Mouse (Mus musculus) neural tube, embryonic 15.5 days (tissue): Measurements from ENCODE around the gene Kl. TPM values are rescaled to one million over a fixed set of nuclear protein-coding genes. Genes with fewer than 3 reads are reported as not detected.

Experiments
- ATAC-seq: fragments of 200-750 bp; cut with Nextera tagmentation; 2 replicates; pipeline ENCODE4 v1.8.0; 2017; ENCODE audit warnings: mild to moderate bottlenecking, moderate TSS enrichment, moderate library complexity; ENCODE audit not compliant: low FRiP score
- H3K27ac ChIP-seq: fragments of 300-500 bp; sonication (generic); replicated peaks from 2 replicates; pipeline ENCODE4 v1.5.1; 2015; ENCODE audit warnings: mild to moderate bottlenecking, inconsistent platforms
- H3K27me3 ChIP-seq: fragments of 300-500 bp; sonication (generic); replicated peaks from 2 replicates; pipeline ENCODE4 v1.6.1; 2015; ENCODE audit warnings: inconsistent platforms
- H3K36me3 ChIP-seq: fragments of 300-500 bp; sonication (generic); 2 replicates; pipeline ENCODE4 v1.6.1; 2015; ENCODE audit warnings: inconsistent platforms
- H3K4me1 ChIP-seq: fragments of 300-500 bp; sonication (generic); 2 replicates; pipeline ENCODE4 v1.6.1; 2015; ENCODE audit warnings: inconsistent platforms
- H3K4me2 ChIP-seq: fragments of 300-500 bp; sonication (generic); 2 replicates; pipeline ENCODE4 v1.6.1; 2015; ENCODE audit warnings: inconsistent platforms, mild to moderate bottlenecking, moderate library complexity
- H3K4me3 ChIP-seq: fragments of 300-500 bp; sonication (generic); replicated peaks from 2 replicates; pipeline ENCODE4 v1.5.1; 2015; ENCODE audit warnings: mild to moderate bottlenecking, inconsistent platforms
- H3K9ac ChIP-seq: fragments of 300-500 bp; sonication (generic); replicated peaks from 2 replicates; pipeline ENCODE4 v1.6.1; 2015; ENCODE audit warnings: mild to moderate bottlenecking, inconsistent platforms
- H3K9me3 ChIP-seq: fragments of 300-500 bp; sonication (generic); replicated peaks from 2 replicates; pipeline ENCODE4 v1.6.1; 2016; ENCODE audit warnings: inconsistent platforms
- WGBS: fragments of 180-500 bp; shearing (Covaris S2); methylation state at CpG from one replicate; pipeline ENCODE4 v1.1.7; 2015; ENCODE audit warnings: mixed read lengths; 5-methylcytosine and 5-hydroxymethylcytosine counted together
- polyA plus RNA-seq: library from polyadenylated mRNA; unstranded; fragments of >200 nt; fragmentation: Nextera tagmentation; extraction: Ambion mirVana; gene quantifications from 2 replicates; pipeline ENCODE4 v1.2.1, GENCODE M21; 2015

The Kl gene
- polyA plus RNA-seq, 1 experiment from 2014 or later = 1.0 TPM

DNA sequence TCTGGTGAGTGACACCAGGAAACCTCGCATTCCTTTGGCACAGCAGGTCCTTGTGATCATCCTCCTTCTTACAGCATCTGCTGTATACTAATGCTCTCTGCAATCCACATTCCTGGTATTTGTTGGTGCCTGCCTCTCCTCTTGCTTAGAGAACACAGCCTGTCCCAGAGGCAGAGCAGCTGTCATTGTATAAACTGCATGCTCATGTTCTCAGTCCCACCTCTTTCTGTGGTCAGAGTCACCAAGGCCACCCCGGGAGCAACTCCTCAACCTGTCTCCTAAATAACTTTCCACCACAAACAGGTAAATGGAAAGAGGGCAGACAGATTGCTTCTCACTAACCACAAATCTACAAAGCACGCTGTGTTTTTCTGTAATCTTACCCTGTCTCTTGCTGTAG, 18.1 kb downstream of the Kl start:
- no peak overlapping the region for H3K27ac ChIP-seq
- no peak overlapping the region for H3K9ac ChIP-seq
- H3K4me1 ChIP-seq = no peaks in the 10 kb centered on the region
- no peak overlapping the region for H3K4me3 ChIP-seq
- no peak overlapping the region for H3K4me2 ChIP-seq
- no peaks in the 10 kb centered on the region for H3K9me3 ChIP-seq
- ATAC-seq = no peak
- no peaks in the 10 kb centered on the region for H3K27me3 ChIP-seq
- H3K36me3 ChIP-seq = no peaks in the 10 kb centered on the region
- WGBS = 70% methylated on average over 3 of the region's 3 CpGs

DNA sequence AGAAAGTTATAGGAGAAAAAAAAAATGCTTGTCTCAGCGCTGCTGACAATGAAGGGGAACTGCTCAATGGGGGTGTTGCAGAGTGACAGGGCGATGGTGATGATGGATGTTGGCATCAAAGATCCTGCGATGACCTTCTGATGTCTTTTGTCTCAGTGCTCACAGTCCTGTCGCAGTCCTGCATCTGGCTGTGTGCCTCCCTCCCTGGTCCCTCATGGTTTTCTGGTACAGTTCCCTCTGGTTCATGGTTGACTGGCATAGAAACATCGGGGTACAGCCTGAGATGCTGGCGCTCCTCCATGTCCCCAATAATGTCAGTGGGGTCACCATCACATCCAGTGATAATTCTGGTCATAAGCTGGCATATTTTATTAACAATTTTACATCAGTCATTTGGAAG, 18.7 kb downstream of the Kl start:
- WGBS = 68% methylated on average over 6 of the region's 6 CpGs
- H3K27me3 ChIP-seq = no peaks in the 10 kb centered on the region
- no peaks in the 10 kb centered on the region for H3K36me3 ChIP-seq
- ATAC-seq = no peak
- H3K9me3 ChIP-seq = no peaks in the 10 kb centered on the region
- H3K4me3 ChIP-seq = no peak overlapping the region
- no peaks in the 10 kb centered on the region for H3K4me1 ChIP-seq
- H3K4me2 ChIP-seq = no peak overlapping the region
- no peak overlapping the region for H3K27ac ChIP-seq
- no peak overlapping the region for H3K9ac ChIP-seq

DNA sequence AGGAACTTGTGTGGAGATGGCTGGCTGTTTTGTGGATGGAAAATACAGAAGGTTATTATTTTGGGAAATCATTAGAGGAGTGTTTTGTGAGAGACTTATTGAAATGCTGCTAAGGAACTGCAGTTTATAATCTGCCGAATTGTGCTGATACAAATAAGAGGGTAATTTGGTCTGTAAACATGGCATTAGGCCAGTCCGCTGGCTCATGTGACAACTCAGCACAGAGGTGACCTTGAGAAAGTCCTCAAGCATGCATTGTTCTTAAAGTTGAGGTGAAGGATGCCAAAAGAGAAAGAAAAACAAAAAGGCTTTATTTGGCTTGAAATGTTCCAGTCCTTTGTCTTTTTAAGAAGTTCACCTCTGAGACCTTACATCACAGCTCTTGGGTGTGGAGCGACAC, 21.8 kb downstream of the Kl start:
- no peak for ATAC-seq
- Histone ChIP-seq H3K9me3 (no peaks in the 10 kb centered on the region), H3K4me2 (no peak overlapping the region), H3K9ac (no peak overlapping the region), H3K27ac (no peak overlapping the region), H3K36me3 (no peaks in the 10 kb centered on the region), H3K4me3 (no peak overlapping the region), H3K4me1 (no peaks in the 10 kb centered on the region), H3K27me3 (no peaks in the 10 kb centered on the region)
- WGBS = 85% methylated on average over 3 of the region's 3 CpGs

DNA sequence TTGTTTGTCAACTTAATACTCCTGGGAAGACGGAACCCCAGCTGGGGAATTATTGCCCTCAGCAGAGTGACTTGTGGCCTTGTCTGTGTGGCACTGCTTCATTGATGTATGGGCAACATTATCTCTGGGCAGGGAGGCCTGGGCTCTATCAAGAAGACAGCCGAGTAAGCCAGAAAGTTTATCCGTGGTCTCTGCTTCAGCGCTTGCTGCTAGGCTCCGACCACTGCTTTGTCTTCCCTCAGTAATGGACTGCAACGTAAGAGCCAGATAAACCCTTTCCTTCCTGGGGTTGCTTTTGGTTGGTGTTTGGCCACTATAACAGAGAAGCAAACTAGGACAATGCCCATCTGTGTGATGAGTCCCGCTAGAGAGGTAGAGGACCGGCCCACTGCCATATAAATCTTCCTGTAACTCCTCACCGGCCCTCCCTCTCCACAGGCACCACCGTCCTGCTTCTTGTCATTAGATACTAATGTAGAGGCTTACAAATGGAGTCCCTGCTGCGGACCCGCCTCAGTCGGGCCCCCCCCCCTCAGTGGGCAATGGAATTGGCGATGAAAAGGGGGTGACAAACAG, 25.1 kb downstream of the Kl start:
- Histone ChIP-seq H3K36me3 (no peaks in the 10 kb centered on the region), H3K9me3 (no peaks in the 10 kb centered on the region), H3K27me3 (no peaks in the 10 kb centered on the region), H3K4me1 (no peaks in the 10 kb centered on the region), H3K9ac (no peak overlapping the region), H3K27ac (no peak overlapping the region), H3K4me2 (no peak overlapping the region), H3K4me3 (no peak overlapping the region)
- WGBS = 38% methylated on average over 14 of the region's 14 CpGs
- no peak for ATAC-seq

- H3K4me1 ChIP-seq = no peaks in the 10 kb centered on the region
- H3K4me2 ChIP-seq = no peak overlapping the region
- H3K9me3 ChIP-seq = no peaks in the 10 kb centered on the region
- H3K9ac ChIP-seq = no peak overlapping the region
- H3K36me3 ChIP-seq = no peaks in the 10 kb centered on the region
- no peak overlapping the region for H3K27ac ChIP-seq
- 87% methylated on average over 5 of the region's 5 CpGs for WGBS
- no peak overlapping the region for H3K4me3 ChIP-seq
- no peaks in the 10 kb centered on the region for H3K27me3 ChIP-seq
- no peak for ATAC-seq
Measured at GRCm38 (mm10) chr5:150979341-150980136, 27.1 kb downstream of the Kl start.

DNA sequence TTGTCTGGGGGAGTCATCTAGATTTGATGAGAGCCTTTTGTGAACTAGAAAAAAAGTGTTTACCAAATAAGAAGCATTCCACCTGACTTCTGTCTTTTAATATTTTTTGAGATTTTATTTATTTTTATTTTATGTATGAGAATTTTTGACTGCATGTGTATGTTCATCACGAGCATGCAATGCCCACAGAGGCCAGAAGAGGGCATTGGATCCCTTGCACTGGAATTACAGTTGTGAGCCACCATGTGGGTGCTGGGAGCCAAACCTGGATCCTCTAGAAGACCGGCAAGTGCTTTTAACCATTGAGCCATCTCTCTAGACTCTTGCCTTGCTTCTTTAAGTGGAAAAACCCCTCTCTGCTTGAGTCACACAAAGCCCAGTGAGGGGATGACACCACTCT, 29.7 kb downstream of the Kl start:
- H3K36me3 ChIP-seq = no peaks in the 10 kb centered on the region
- no peaks in the 10 kb centered on the region for H3K4me1 ChIP-seq
- WGBS = 99% methylated on average over 2 of the region's 2 CpGs
- no peak overlapping the region for H3K27ac ChIP-seq
- no peak overlapping the region for H3K9ac ChIP-seq
- no peak for ATAC-seq
- H3K9me3 ChIP-seq = no peaks in the 10 kb centered on the region
- no peaks in the 10 kb centered on the region for H3K27me3 ChIP-seq
- no peak overlapping the region for H3K4me2 ChIP-seq
- no peak overlapping the region for H3K4me3 ChIP-seq

DNA sequence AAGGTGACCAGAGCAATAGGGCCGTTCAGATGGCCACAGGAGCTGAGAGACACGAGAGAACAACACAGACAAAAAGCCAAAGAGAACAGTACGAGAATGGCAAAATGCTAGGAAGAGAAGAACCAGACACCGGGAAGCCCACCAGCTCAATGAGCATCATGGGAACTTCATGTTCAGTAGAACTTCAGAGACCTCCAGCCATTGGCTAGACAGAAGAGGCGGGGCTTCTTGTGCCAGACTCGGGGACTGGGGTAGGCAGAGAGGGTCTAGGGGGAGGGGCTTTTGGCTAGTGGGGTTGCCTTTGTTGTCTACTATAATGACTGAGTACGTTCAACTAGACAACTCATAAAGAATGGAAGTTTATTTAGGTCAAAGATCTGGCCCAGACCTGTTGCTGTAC, 41.7 kb downstream of the Kl start:
- Histone ChIP-seq H3K36me3 (no peaks in the 10 kb centered on the region), H3K9me3 (no peaks in the 10 kb centered on the region), H3K4me1 (no peaks in the 10 kb centered on the region), H3K9ac (no peak overlapping the region), H3K4me2 (no peak overlapping the region), H3K27ac (no peak overlapping the region), H3K4me3 (no peak overlapping the region), H3K27me3 (no peaks in the 10 kb centered on the region)
- 93% methylated on average over 7 of the region's 7 CpGs for WGBS
- no peak for ATAC-seq

GRCm38 (mm10) chr5:150996586-150996985, 44.2 kb downstream of the Kl start:
- Histone ChIP-seq H3K4me2 (no peak overlapping the region), H3K9me3 (no peaks in the 10 kb centered on the region), H3K36me3 (no peaks in the 10 kb centered on the region), H3K4me3 (no peak overlapping the region), H3K9ac (no peak overlapping the region), H3K4me1 (no peaks in the 10 kb centered on the region), H3K27me3 (no peaks in the 10 kb centered on the region), H3K27ac (no peak overlapping the region)
- no peak for ATAC-seq
- 74% methylated on average over 2 of the region's 2 CpGs for WGBS

DNA sequence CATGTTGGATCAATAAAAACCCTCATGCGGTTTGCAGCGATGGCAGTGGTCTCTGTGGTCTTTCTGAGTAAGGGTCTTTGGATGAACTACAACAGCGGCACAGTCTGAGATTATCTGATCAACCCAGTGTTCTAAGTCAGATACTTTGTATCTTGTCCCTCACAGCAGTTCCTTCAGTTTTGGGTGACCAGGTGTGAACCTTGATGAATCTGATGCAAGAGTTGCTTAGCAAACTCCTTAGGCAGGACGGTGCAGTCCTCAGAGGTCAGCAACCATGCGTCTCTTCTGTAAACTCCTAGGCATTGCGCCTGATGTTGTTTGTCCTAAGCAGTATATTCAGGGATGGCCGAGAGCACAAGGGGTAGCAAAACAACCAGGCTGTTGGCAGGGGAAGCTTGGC, 48.7 kb downstream of the Kl start:
- Histone ChIP-seq H3K27me3 (no peaks in the 10 kb centered on the region), H3K4me2 (no peak overlapping the region), H3K4me3 (no peak overlapping the region), H3K36me3 (no peaks in the 10 kb centered on the region), H3K4me1 (no peaks in the 10 kb centered on the region), H3K9me3 (no peaks in the 10 kb centered on the region), H3K27ac (no peak overlapping the region), H3K9ac (no peak overlapping the region)
- WGBS = 93% methylated on average over 7 of the region's 7 CpGs
- no peak for ATAC-seq

- ATAC-seq = no peak
- H3K27ac ChIP-seq = no peak overlapping the region
- H3K9ac ChIP-seq = no peak overlapping the region
- H3K27me3 ChIP-seq = no peaks in the 10 kb centered on the region
- no peaks in the 10 kb centered on the region for H3K9me3 ChIP-seq
- H3K4me2 ChIP-seq = no peak overlapping the region
- no peak overlapping the region for H3K4me3 ChIP-seq
- H3K4me1 ChIP-seq = no peaks in the 10 kb centered on the region
- no peaks in the 10 kb centered on the region for H3K36me3 ChIP-seq
- 91% methylated on average over 4 of the region's 4 CpGs for WGBS
Measured at GRCm38 (mm10) chr5:151002051-151002450, 49.6 kb downstream of the Kl start.

GRCm38 (mm10) chr5:151004216-151004755, 51.9 kb downstream of the Kl start:
- no peaks in the 10 kb centered on the region for H3K4me1 ChIP-seq
- H3K4me3 ChIP-seq = no peak overlapping the region
- no peaks in the 10 kb centered on the region for H3K9me3 ChIP-seq
- no peak overlapping the region for H3K27ac ChIP-seq
- 76% methylated on average over 1 of the region's 1 CpGs for WGBS
- H3K27me3 ChIP-seq = no peaks in the 10 kb centered on the region
- no peak overlapping the region for H3K4me2 ChIP-seq
- ATAC-seq = no peak
- H3K9ac ChIP-seq = no peak overlapping the region
- no peaks in the 10 kb centered on the region for H3K36me3 ChIP-seq

- no peaks in the 10 kb centered on the region for H3K9me3 ChIP-seq
- H3K4me3 ChIP-seq = no peak overlapping the region
- ATAC-seq = no peak
- H3K27me3 ChIP-seq = no peaks in the 10 kb centered on the region
- H3K9ac ChIP-seq = no peak overlapping the region
- no peaks in the 10 kb centered on the region for H3K36me3 ChIP-seq
- H3K4me2 ChIP-seq = no peak overlapping the region
- WGBS = 78% methylated on average over 5 of the region's 5 CpGs
- H3K4me1 ChIP-seq = peaks cover 29% of the 10 kb centered on the region
- H3K27ac ChIP-seq = no peak overlapping the region
Measured at GRCm38 (mm10) chr5:151018450-151018849, 66.0 kb downstream of the Kl start.
